Mouse (Mus musculus) forebrain, embryonic 12.5 days (tissue): ENCODE results near the gene Tmem45a. TPM values are rescaled to one million over a fixed set of nuclear protein-coding genes. Genes with fewer than 3 reads are reported as not detected.

Source experiments
- ATAC-seq: fragments of 200-750 bp; cut with Nextera tagmentation; 2 replicates; pipeline ENCODE4 v1.8.0; 2017; ENCODE audit warnings: moderate TSS enrichment; ENCODE audit not compliant: low FRiP score
- H3K27ac ChIP-seq: fragments of 300-500 bp; sonication (generic); 2 replicates; pipeline ENCODE4 v1.5.1; 2016; ENCODE audit warnings: mild to moderate bottlenecking
- H3K27me3 ChIP-seq: fragments of 300-500 bp; sonication (generic); 2 replicates; pipeline ENCODE4 v1.6.1; 2016; ENCODE audit warnings: mild to moderate bottlenecking
- H3K36me3 ChIP-seq: fragments of 300-500 bp; sonication (generic); replicated peaks from 2 replicates; pipeline ENCODE4 v1.6.1; 2016; ENCODE audit warnings: mild to moderate bottlenecking
- H3K4me1 ChIP-seq: fragments of 300-500 bp; sonication (generic); 2 replicates; pipeline ENCODE4 v1.6.1; 2016
- H3K4me2 ChIP-seq: fragments of 300-500 bp; sonication (generic); 2 replicates; pipeline ENCODE4 v1.6.1; 2016; ENCODE audit warnings: mild to moderate bottlenecking, moderate library complexity
- H3K4me3 ChIP-seq: fragments of 300-500 bp; sonication (generic); replicated peaks from 2 replicates; pipeline ENCODE4 v1.5.1; 2016; ENCODE audit warnings: mild to moderate bottlenecking
- H3K9ac ChIP-seq: fragments of 300-500 bp; sonication (generic); 2 replicates; pipeline ENCODE4 v1.6.1; 2016; ENCODE audit warnings: mild to moderate bottlenecking
- H3K9me3 ChIP-seq: fragments of 300-500 bp; sonication (generic); 2 replicates; pipeline ENCODE4 v1.6.1; 2016
- WGBS: fragments of 180-500 bp; shearing (Covaris S2); methylation state at CpG from one replicate; pipeline ENCODE4 v1.1.7; 2016; 5-methylcytosine and 5-hydroxymethylcytosine counted together
- polyA plus RNA-seq: library from polyadenylated mRNA; unstranded; fragments of >200 nt; fragmentation: Nextera tagmentation; extraction: Ambion mirVana; gene quantifications from 2 replicates; pipeline ENCODE4 v1.2.1, GENCODE M21; 2016

Gene Tmem45a
- polyA plus RNA-seq, 1 experiment from 2014 or later = 5.9 TPM

DNA sequence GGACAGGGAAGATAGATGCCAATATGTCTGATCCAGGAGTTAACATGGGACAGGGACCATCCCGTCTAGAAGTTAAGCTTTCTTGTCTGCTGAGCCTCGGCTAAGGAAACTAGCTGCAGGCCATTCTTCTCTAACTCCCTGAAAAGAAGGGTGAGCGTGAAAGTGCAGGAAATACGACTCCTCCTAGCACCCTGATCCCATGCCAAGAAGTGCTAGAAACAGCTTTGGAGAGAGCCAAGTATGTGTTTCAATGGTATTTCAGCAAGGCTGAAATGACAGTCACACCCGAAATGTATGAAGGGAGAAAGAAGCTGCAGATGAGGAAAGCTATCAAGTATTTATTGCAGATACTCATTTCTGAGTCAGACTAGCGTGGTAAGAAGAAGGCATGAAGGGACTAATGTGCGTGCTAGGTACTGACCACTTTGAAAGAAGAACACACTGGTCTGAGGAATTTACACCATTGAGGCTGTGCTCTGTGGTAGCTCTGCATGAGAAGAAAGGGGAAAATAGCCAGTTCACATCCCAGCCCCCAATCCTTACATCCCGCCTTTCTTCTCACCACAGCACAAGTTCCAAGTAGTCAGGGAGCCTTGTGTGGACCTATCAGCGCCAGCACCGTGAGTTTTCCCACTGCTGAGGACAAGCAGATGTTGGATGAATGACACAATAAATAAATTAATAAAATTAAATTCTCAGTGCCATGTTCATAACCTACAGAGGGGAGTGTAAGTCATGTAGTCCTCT, 33.0 kb downstream of the Tmem45a start:
- no peak overlapping the region for H3K27ac ChIP-seq
- H3K4me2 ChIP-seq = no peak overlapping the region
- 75% methylated on average over 10 of the region's 10 CpGs for WGBS
- no peak for ATAC-seq
- no peaks in the 10 kb centered on the region for H3K27me3 ChIP-seq
- no peak overlapping the region for H3K4me3 ChIP-seq
- H3K9ac ChIP-seq = no peak overlapping the region
- no peaks in the 10 kb centered on the region for H3K36me3 ChIP-seq
- no peaks in the 10 kb centered on the region for H3K9me3 ChIP-seq
- H3K4me1 ChIP-seq = no peaks in the 10 kb centered on the region

DNA sequence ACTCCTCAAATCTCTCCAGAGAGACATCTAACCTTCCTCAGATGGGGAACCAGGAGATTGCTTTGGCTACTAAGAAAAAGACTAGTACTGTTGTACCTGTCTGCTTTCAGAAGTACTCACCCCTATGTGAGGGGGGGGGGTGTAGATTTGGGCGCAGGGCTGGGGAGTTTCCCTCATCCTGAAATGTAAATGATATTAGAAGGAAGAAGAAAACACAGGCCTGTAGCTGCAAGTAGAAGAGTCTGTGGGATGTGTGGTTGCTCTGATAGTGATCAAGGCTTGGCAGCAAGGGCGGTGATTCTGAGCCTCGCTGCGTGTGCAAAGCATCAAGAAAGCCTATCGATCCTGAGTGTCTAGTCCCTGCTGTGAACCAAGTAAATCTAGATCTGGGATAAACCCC, 43.0 kb downstream of the Tmem45a start:
- 90% methylated on average over 5 of the region's 5 CpGs for WGBS
- Histone ChIP-seq H3K9ac (no peak overlapping the region), H3K36me3 (no peaks in the 10 kb centered on the region), H3K27ac (no peak overlapping the region), H3K27me3 (no peaks in the 10 kb centered on the region), H3K4me1 (no peaks in the 10 kb centered on the region), H3K4me3 (no peak overlapping the region), H3K9me3 (no peaks in the 10 kb centered on the region), H3K4me2 (no peak overlapping the region)
- ATAC-seq = no peak

DNA sequence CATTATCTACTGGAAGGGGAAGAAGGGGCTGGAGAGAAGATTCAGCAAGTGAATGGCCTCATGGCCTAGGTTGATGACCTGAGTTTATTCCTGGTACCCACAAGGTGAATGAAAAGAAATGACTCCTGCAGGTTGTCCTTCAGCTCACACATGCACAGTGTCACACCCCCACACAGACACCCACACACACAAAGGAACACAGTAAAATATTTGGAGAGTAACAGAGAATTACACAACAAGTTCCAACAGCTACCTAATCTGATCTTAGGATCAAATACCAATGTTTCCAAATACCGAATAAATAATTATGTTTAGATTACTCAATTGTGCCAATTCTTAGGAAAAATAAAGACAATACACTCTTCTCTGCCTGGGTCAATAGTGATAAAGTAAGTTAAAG, 52.7 kb downstream of the Tmem45a start:
- no peaks in the 10 kb centered on the region for H3K27me3 ChIP-seq
- no peaks in the 10 kb centered on the region for H3K9me3 ChIP-seq
- H3K36me3 ChIP-seq = no peaks in the 10 kb centered on the region
- H3K4me2 ChIP-seq = no peak overlapping the region
- no peak for ATAC-seq
- H3K4me3 ChIP-seq = no peak overlapping the region
- no peak overlapping the region for H3K27ac ChIP-seq
- WGBS = 98% methylated on average over 1 of the region's 1 CpGs
- H3K4me1 ChIP-seq = no peaks in the 10 kb centered on the region
- H3K9ac ChIP-seq = no peak overlapping the region

DNA sequence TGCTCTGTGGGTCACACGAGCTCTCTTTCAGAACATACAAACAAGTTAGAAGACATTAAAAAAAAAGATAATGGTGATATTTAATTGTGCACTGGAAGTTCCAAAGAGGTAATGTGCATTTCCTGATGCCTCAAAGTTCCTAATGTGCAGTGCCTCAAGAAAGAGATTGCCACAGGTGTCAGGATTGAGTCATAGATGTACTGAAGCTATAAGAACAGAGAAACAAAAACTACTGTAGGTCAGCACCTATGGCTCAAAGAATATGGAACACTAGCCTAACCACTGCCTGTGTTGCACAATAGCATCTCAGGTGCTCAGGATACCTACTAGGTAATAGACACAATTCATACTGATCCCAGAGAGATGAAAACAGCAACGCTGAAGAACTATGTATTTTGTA, 54.0 kb downstream of the Tmem45a start:
- H3K4me2 ChIP-seq = no peak overlapping the region
- no peaks in the 10 kb centered on the region for H3K36me3 ChIP-seq
- H3K9me3 ChIP-seq = no peaks in the 10 kb centered on the region
- no peak for ATAC-seq
- H3K4me3 ChIP-seq = no peak overlapping the region
- H3K9ac ChIP-seq = no peak overlapping the region
- 95% methylated on average over 2 of the region's 2 CpGs for WGBS
- no peaks in the 10 kb centered on the region for H3K4me1 ChIP-seq
- H3K27me3 ChIP-seq = no peaks in the 10 kb centered on the region
- H3K27ac ChIP-seq = no peak overlapping the region

DNA sequence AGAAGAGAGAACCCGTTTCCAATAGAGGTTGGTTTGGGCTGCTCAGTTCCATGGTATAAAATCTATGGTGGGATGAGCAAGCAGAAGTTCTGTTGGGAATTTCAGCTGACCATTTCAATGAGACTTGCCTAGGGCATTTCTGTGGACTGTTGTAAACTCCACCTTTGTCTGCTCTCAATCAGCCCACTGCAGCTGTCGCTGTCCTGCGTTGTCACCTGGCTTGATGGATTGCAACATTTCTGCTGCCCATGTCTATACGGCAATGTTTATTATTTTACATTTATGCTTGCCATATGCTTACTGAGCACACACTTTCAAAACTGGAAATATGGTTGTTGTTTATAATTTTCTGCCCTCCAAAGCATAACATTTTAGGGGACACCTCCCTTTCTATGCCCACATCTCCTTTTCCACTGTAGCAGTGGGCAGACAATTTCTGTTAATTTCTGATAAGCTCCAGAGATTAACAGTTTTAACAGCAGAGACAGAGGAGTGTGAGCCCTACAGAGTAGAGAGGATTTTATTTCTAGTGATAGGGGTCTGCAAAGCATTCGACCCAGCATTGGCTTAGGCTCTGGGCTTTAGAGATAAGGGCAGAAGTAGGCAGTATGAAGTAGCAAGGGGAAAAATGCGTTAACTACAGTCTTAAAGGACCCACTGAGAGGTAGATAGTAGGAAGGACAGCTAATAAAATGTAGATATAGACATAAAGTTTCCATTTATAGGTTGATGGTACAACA, 84.4 kb downstream of the Tmem45a start:
- WGBS = 89% methylated on average over 6 of the region's 6 CpGs
- H3K27me3 ChIP-seq = no peaks in the 10 kb centered on the region
- H3K4me2 ChIP-seq = no peak overlapping the region
- H3K27ac ChIP-seq = no peak overlapping the region
- no peak overlapping the region for H3K4me3 ChIP-seq
- H3K36me3 ChIP-seq = no peaks in the 10 kb centered on the region
- no peak for ATAC-seq
- H3K9me3 ChIP-seq = no peaks in the 10 kb centered on the region
- no peaks in the 10 kb centered on the region for H3K4me1 ChIP-seq
- H3K9ac ChIP-seq = no peak overlapping the region

DNA sequence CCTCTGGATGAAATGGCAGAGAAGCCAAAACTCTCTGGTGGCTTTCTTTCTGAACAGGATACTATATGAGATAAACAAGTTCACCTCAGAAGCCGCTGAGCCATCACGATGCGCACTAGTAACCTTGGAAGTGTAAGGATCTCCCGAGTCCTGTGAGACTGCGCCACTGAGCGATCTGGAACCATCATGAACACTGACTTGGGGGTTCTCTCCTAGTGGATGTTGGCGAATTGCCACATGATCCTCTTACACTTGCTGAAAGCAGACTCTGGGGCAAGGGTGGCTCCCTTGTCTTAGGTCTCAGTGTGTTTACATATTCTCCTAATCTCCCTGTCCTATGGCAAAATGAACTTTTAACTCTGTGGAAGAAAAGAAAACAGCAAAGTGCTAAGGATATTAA, 85.0 kb downstream of the Tmem45a start:
- 87% methylated on average over 7 of the region's 7 CpGs for WGBS
- Histone ChIP-seq H3K4me2 (no peak overlapping the region), H3K9me3 (no peaks in the 10 kb centered on the region), H3K27me3 (no peaks in the 10 kb centered on the region), H3K4me3 (no peak overlapping the region), H3K27ac (no peak overlapping the region), H3K36me3 (no peaks in the 10 kb centered on the region), H3K9ac (no peak overlapping the region), H3K4me1 (no peaks in the 10 kb centered on the region)
- no peak for ATAC-seq

DNA sequence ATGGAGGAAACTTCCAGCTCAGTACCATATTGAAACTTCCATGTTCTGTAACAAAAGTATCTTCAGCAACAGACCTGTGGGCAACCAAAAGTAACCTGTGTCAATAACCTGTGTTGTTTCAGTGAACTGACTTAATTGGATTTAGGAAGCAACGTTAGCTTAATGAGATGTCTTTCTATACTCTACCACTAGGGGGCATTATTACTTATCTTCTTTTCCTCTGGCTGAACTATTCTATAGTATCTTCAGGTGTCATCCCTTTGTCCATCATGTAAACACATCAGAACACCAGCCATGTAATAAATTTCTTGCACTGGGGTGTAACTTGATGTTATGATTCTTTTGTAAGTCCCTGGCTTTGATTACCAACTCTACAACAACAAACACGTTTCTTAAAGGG, 85.5 kb downstream of the Tmem45a start:
- H3K27ac ChIP-seq = no peak overlapping the region
- H3K36me3 ChIP-seq = no peaks in the 10 kb centered on the region
- H3K4me3 ChIP-seq = no peak overlapping the region
- H3K4me2 ChIP-seq = no peak overlapping the region
- H3K27me3 ChIP-seq = no peaks in the 10 kb centered on the region
- no peaks in the 10 kb centered on the region for H3K4me1 ChIP-seq
- H3K9me3 ChIP-seq = no peaks in the 10 kb centered on the region
- WGBS = 44% methylated on average over 2 of the region's 2 CpGs
- ATAC-seq = no peak
- H3K9ac ChIP-seq = no peak overlapping the region

DNA sequence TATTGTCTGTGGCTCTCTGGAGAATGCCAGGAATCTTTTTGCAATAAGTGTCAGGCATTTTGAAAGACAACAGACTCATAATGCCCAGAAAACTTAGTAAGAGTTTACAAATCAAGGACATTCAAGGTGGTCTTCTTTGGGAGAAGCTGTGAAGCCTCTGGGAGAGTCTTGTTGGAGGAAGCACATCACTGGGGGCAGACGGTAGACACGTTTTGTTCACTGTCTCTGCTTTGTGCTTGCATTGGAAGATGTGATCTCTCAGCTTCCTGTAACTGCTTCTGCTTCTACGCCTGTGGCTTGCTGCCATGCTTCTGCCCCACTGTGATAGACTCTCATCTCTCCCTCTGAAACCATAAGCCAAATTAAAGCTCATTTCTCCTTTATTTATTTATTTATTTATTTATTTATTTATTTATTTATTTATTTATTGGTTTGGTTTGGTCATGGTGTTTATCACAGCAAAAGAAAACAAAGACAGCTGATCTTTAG, 86.4 kb downstream of the Tmem45a start:
- no peak overlapping the region for H3K4me3 ChIP-seq
- no peaks in the 10 kb centered on the region for H3K36me3 ChIP-seq
- no peak overlapping the region for H3K27ac ChIP-seq
- no peaks in the 10 kb centered on the region for H3K4me1 ChIP-seq
- H3K4me2 ChIP-seq = no peak overlapping the region
- no peaks in the 10 kb centered on the region for H3K9me3 ChIP-seq
- WGBS = 86% methylated on average over 3 of the region's 3 CpGs
- no peaks in the 10 kb centered on the region for H3K27me3 ChIP-seq
- H3K9ac ChIP-seq = no peak overlapping the region
- ATAC-seq = no peak

DNA sequence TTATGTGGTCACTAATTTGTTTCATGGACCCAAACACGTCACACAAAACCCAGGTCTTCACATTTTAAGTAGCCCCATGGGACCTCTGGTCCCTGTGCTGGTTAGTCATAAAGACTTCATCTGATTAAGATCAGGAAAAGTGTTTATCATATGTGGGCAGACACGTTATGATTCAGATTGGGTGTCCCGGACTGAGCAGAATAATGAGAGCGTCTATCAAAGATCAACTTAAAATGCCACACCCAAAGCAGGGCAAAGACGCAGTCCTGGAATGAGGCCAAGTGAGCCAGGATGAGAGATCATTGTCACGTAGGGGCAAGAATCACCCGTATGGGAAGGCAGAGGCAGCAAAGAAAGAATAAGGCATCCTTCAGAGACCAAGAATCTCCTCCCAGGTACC, 87.1 kb downstream of the Tmem45a start:
- H3K4me3 ChIP-seq = no peak overlapping the region
- H3K4me2 ChIP-seq = no peak overlapping the region
- H3K9me3 ChIP-seq = no peaks in the 10 kb centered on the region
- no peak overlapping the region for H3K9ac ChIP-seq
- no peak for ATAC-seq
- no peak overlapping the region for H3K27ac ChIP-seq
- no peaks in the 10 kb centered on the region for H3K4me1 ChIP-seq
- H3K27me3 ChIP-seq = no peaks in the 10 kb centered on the region
- H3K36me3 ChIP-seq = no peaks in the 10 kb centered on the region
- 92% methylated on average over 7 of the region's 7 CpGs for WGBS

DNA sequence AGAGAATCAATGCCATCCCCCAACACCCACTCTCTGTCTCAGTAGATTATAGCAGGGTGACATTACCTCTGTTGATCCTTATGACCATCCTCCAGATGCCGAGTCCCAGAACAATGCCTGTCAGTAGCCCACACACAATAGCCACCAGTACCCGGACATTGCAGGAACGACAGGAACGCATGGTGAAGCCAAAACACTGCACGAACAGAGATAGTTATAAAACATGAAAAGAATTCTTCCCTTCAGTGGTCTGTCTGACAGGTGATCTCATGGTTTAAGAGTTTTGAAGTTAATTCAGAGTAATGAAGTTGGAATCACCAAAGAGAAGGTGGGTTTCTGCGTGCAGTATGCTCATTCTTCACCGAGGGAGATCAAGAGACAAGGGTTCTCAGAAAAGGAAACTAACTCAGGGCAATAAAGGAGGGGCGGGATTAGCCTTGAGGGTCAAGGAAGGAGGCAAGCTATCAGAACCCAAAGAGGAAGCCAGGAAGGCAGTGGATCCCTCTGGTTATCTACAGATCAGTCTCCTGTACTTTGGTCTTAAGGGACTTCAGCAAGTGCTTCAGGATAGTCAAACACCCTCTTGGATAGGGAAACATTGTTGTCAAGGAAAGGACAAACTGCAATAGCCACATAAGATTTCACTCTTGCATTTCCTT, 90.4 kb downstream of the Tmem45a start, which contains the start of gene Adgrg7:
TSS of gene Adgrg7 (minus strand) at position 375 of the 659 bp plus-strand sequence.
- WGBS = 79% methylated on average over 8 of the region's 8 CpGs
- H3K4me1 ChIP-seq = no peaks in the 10 kb centered on the region
- no peaks in the 10 kb centered on the region for H3K27me3 ChIP-seq
- no peaks in the 10 kb centered on the region for H3K9me3 ChIP-seq
- H3K4me3 ChIP-seq = no peak within 1 kb of the TSS
- no peak within 1 kb of the TSS for H3K9ac ChIP-seq
- H3K36me3 ChIP-seq = no peaks in the 10 kb centered on the region
- no peak for ATAC-seq
- no peak within 1 kb of the TSS for H3K4me2 ChIP-seq
- H3K27ac ChIP-seq = no peak within 1 kb of the TSS

DNA sequence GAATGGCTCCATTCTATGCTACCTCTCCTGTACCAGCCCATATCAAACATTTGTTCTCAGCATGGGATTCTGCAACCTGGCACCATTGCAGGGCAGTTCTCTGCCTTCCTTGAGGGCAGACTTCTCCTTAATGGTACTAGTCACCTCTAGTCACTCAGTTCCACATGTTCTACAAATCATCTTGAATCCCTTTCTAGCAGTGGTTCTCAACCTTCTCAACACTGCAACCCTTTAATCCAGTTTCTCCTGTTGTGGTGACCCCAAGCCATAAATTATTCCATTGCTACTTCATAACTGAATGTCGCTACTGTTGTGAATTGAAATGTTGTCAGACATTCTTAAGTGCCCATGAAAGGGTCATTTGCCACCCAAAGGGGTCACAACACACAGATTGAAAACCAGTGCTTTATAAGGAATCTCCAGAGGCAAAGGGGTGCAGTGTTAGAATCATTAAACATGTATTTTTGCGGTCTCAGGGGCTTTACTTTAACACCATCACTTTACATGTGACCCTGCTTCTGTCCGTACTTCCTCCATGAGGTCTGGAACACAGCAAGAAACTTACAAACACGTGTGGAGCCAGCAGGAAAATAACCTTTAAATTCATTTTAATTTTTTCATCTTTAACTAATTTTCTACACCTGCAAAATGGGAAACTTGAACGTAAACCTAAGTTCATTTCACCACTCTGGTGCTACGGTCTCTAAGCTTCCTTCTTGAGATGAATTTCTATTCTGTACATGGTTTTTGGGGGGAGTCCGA, 91.4 kb downstream of the Tmem45a start:
- WGBS = 82% methylated on average over 7 of the region's 7 CpGs
- H3K27me3 ChIP-seq = no peaks in the 10 kb centered on the region
- H3K27ac ChIP-seq = no peak overlapping the region
- ATAC-seq = no peak
- no peaks in the 10 kb centered on the region for H3K4me1 ChIP-seq
- no peak overlapping the region for H3K4me2 ChIP-seq
- no peaks in the 10 kb centered on the region for H3K9me3 ChIP-seq
- no peak overlapping the region for H3K9ac ChIP-seq
- no peak overlapping the region for H3K4me3 ChIP-seq
- no peaks in the 10 kb centered on the region for H3K36me3 ChIP-seq

DNA sequence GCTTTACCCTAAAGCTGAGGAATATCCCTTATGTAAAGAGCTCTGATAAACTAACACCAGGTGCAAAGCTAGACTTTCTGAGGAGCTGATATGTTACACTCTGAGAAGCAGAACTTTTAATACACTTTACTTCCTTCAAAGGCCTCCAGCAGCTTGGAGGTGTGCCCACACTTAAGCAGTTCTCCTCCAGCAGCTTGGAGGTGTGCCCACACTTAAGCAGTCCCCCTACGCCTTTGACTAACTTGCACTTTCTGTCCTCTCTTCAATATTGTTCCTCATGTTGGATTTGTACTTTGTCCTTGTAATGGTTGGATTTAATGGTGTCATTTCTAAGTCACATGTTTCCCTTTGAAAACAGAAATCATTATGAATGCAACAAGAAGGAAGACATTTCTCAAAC, 92.2 kb downstream of the Tmem45a start:
- ATAC-seq = no peak
- H3K4me2 ChIP-seq = no peak overlapping the region

More for the DNA sequence above, 92.2 kb downstream of the Tmem45a start:
- H3K27ac ChIP-seq = no peak overlapping the region
- H3K4me3 ChIP-seq = no peak overlapping the region
- H3K27me3 ChIP-seq = no peaks in the 10 kb centered on the region
- no peaks in the 10 kb centered on the region for H3K9me3 ChIP-seq
- 89% methylated on average over 1 of the region's 1 CpGs for WGBS
- H3K9ac ChIP-seq = no peak overlapping the region
- H3K4me1 ChIP-seq = no peaks in the 10 kb centered on the region
- no peaks in the 10 kb centered on the region for H3K36me3 ChIP-seq
